Mouse (Mus musculus): ENCODE measurements at regions not wholly inside any gene's neighbourhood (a gene's known extent, or its start where the extent isn't known, plus 50 kb on each side); places are given as distances from the start of the nearest gene placed in this dataset.

DNA sequence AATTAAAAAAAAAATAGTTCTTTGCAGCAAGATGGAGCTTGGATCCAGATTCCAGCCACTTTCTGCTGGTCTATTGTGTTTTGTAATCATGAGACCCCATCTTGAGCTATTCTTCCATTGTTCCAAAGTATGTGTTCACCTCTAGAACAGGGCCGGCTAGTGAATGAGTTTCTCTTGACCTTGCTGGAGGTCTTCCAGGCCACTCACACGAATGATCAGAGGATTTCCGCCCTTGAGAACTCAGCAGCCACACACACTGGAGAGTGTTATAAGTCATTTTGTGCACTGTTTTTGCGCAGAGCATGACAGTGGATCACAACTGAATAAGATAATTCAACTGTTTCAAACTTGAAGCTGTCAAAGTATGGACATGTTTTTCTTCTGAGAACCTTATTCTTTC lies 110.5 kb downstream of the Tbx4 start:
- TF ChIP-seq CTCF (IDR thresholded peaks at IDR 0.05; ENCODE audit: low read depth): no peak
- H3K4me1 ChIP-seq (replicated peaks; ENCODE audit: control insufficient read depth, insufficient read depth, low read length): no peaks in the 10 kb centered on the region

DNA sequence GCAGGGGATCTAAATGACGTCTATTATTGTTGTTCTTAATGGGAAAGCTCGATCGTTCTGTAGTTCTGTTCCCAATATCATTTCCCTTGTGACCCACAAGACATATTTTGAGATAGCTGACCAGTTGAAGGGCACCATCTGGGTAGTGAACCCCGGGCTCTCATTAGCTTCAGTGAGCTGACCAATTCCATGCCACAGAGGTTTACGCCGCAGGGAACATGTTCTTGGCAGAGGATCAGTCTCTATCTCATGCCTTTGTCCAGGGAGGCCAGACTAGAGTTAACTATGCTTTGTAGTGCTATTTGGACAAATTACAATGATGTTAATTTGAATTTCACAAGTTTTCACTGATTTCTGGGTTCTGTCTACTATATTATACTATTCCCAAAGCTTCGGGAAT lies 117.1 kb downstream of the Tbx4 start:
- 72% methylated on average over 7 of the region's 7 CpGs for WGBS
- TF ChIP-seq CTCF (IDR thresholded peaks at IDR 0.05; ENCODE audit: low read depth): no peak
- Histone ChIP-seq H3K9me3 (ENCODE audit: control insufficient read depth) (no peaks in the 10 kb centered on the region), H3K4me2 (replicated peaks; ENCODE audit: low read depth) (no peak overlapping the region), H3K4me3 (ENCODE audit: low read depth, low read length) (no peak overlapping the region), H3K27ac (ENCODE audit: low read depth, low read length) (no peak overlapping the region), H3K36me3 (ENCODE audit: control insufficient read depth, insufficient read depth) (no peaks in the 10 kb centered on the region), H3K9ac (ENCODE audit: low read depth, low read length) (no peak overlapping the region), H3K27me3 (replicated peaks; ENCODE audit: control insufficient read depth, insufficient read depth, low read length) (no peaks in the 10 kb centered on the region), H3K4me1 (replicated peaks; ENCODE audit: control insufficient read depth, insufficient read depth, low read length) (no peaks in the 10 kb centered on the region)
- ATAC-seq: no peak

More for the DNA sequence above, 110.5 kb downstream of the Tbx4 start:
- 82% methylated on average over 4 of the region's 4 CpGs for WGBS
- Histone ChIP-seq H3K9ac (ENCODE audit: low read depth, low read length) (no peak overlapping the region), H3K9me3 (ENCODE audit: control insufficient read depth) (no peaks in the 10 kb centered on the region), H3K27me3 (replicated peaks; ENCODE audit: control insufficient read depth, insufficient read depth, low read length) (no peaks in the 10 kb centered on the region), H3K4me2 (replicated peaks; ENCODE audit: low read depth) (no peak overlapping the region), H3K4me3 (ENCODE audit: low read depth, low read length) (no peak overlapping the region), H3K36me3 (ENCODE audit: control insufficient read depth, insufficient read depth) (no peaks in the 10 kb centered on the region), H3K27ac (ENCODE audit: low read depth, low read length) (no peak overlapping the region)
- ATAC-seq: no peak

DNA sequence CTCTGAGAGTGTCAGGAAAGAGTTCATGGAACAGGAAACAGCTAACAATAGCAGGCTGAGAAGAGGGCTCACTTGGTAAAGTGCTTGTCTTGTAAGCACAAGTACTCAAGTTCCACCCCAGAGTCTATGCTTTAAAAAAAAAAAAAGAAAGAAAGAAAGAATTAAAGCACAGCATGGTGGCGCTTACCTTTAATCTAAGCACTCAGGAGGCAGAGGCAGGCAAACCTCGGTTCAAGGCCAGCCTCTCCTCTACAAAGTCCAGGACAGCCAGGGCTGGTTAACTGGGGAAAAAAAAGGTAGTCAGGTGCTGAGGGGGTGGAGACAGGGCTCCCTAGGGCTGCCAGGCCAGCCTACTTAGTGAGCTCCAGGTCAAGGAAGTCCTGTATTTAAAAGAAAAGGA lies 119.1 kb downstream of the Tbx4 start:
- no peaks in the 10 kb centered on the region for H3K4me1 ChIP-seq (replicated peaks; ENCODE audit: control insufficient read depth, insufficient read depth, low read length)
- no peak overlapping the region for H3K27ac ChIP-seq (ENCODE audit: low read depth, low read length)
- H3K36me3 ChIP-seq (ENCODE audit: control insufficient read depth, insufficient read depth): no peaks in the 10 kb centered on the region
- H3K9ac ChIP-seq (ENCODE audit: low read depth, low read length): no peak overlapping the region
- 73% methylated on average over 2 of the region's 2 CpGs for WGBS
- no peak for ATAC-seq
- H3K4me3 ChIP-seq (ENCODE audit: low read depth, low read length): no peak overlapping the region
- H3K4me2 ChIP-seq (replicated peaks; ENCODE audit: low read depth): no peak overlapping the region
- TF ChIP-seq CTCF (IDR thresholded peaks at IDR 0.05; ENCODE audit: low read depth): no peak
- no peaks in the 10 kb centered on the region for H3K27me3 ChIP-seq (replicated peaks; ENCODE audit: control insufficient read depth, insufficient read depth, low read length)
- no peaks in the 10 kb centered on the region for H3K9me3 ChIP-seq (ENCODE audit: control insufficient read depth)

DNA sequence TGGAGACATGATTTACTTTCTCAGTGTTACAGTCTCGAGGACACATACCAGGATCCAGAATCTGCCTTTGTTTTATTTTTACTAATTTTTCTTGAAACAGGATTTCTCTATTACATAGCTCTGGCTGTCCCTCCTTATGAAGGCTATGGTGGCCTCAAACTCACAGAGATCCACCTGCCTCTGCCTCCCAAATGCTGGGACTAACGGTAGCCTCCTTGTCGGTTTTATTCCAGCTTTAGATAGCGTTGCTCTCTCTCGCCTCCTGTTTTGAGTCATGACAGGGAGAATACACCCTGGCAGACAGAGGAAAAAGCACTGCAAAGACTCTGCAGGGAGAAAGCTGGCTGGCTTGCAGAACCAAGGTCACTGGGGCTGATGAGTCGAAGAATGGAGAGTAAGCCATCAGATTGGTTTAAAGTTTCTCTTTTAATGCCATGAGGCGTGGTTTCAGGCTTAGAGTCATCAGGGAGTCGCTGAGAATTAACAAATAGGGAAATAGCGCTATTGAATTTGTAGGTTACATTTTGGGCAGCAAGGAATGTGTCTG lies 119.8 kb downstream of the Tbx4 start:
- Histone ChIP-seq H3K9me3 (ENCODE audit: control insufficient read depth) (no peaks in the 10 kb centered on the region), H3K4me1 (replicated peaks; ENCODE audit: control insufficient read depth, insufficient read depth, low read length) (no peaks in the 10 kb centered on the region), H3K4me2 (replicated peaks; ENCODE audit: low read depth) (no peak overlapping the region), H3K9ac (ENCODE audit: low read depth, low read length) (no peak overlapping the region), H3K27ac (ENCODE audit: low read depth, low read length) (no peak overlapping the region), H3K4me3 (ENCODE audit: low read depth, low read length) (no peak overlapping the region), H3K27me3 (replicated peaks; ENCODE audit: control insufficient read depth, insufficient read depth, low read length) (no peaks in the 10 kb centered on the region), H3K36me3 (ENCODE audit: control insufficient read depth, insufficient read depth) (no peaks in the 10 kb centered on the region)
- no peak for TF ChIP-seq CTCF (IDR thresholded peaks at IDR 0.05; ENCODE audit: low read depth)
- WGBS: 75% methylated on average over 9 of the region's 9 CpGs
- ATAC-seq: no peak

DNA sequence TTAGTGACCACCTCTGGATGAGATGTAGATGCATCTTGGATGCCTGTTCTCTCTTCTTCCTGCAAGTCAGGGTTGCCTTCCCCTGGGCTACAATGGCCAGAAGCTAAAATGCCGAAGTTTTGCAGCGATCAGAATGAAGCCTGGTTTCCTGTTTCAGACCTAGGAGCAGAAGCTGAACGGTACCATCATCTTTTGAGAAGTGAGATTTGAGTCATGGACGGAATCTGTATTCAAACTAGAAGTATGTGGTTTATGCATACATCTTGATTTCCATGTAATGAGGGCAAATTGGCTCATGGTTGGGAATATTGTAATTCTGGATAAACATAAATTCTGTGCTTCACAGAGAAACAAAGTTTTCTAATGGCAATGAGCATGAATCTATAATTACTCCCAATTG lies 120.6 kb downstream of the Tbx4 start:
- no peak for ATAC-seq
- Histone ChIP-seq H3K27ac (ENCODE audit: low read depth, low read length) (no peak overlapping the region), H3K4me1 (replicated peaks; ENCODE audit: control insufficient read depth, insufficient read depth, low read length) (no peaks in the 10 kb centered on the region), H3K4me3 (ENCODE audit: low read depth, low read length) (no peak overlapping the region), H3K4me2 (replicated peaks; ENCODE audit: low read depth) (no peak overlapping the region), H3K27me3 (replicated peaks; ENCODE audit: control insufficient read depth, insufficient read depth, low read length) (no peaks in the 10 kb centered on the region), H3K9ac (ENCODE audit: low read depth, low read length) (no peak overlapping the region), H3K36me3 (ENCODE audit: control insufficient read depth, insufficient read depth) (no peaks in the 10 kb centered on the region), H3K9me3 (ENCODE audit: control insufficient read depth) (no peaks in the 10 kb centered on the region)
- 81% methylated on average over 4 of the region's 4 CpGs for WGBS
- TF ChIP-seq CTCF (IDR thresholded peaks at IDR 0.05; ENCODE audit: low read depth): no peak
